Mouse (Mus musculus) heart, postnatal 10 days (tissue): ENCODE measurements around the gene Idi2. TPM values are rescaled to one million over a fixed set of nuclear protein-coding genes. Genes with fewer than 3 reads are reported as not detected.
A peak's percentile ranks its signal among the peaks of the same experiment; 100 is the strongest.
"Not testable (repeated sequence)": the region's sequence is repeated elsewhere in the genome, so short reads cannot be mapped to it uniquely, and the experiment has no call there.

ENCODE experiments used
- DNase-seq, 2 experiments: peaks; one replicate each; pipeline ENCODE4 v3.0.0; 2021
- intact Hi-C: fragments of 180-260 bp; cut with DNase I; formaldehyde crosslinking; loops from one replicate; pipeline ENCODE4 v1.15.1; 2025
- total RNA-seq, 2 experiments: library from RNA; stranded (reverse); gene quantifications; 2 replicates each; pipeline ENCODE4 v1.2.3; 2021

Gene Idi2
- total RNA-seq = not detected

DNA sequence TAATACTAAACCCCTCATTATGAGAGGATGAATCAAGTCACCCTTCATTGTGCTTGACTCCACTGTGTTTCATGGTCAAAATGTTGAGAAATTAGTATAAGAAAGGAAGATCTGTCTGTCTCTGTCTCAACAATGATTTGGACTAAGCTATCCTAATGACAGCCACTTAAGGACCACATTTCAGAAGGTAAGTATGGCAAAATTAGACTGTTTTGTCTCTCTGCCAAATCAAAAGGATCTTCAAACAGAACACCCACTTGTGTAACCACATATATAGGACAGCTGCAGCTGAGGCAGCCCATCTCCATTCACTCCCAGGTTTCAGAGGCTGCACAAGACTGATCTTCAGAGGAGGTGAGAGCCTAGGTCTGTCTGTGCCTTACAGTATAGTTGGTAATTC is at the start of gene Idi2:
Gene Idi2, plus strand, starts transcription at position 301 of the 400 bp plus-strand sequence.
- intact Hi-C loops, DNase-seq: not testable (repeated sequence)

DNA sequence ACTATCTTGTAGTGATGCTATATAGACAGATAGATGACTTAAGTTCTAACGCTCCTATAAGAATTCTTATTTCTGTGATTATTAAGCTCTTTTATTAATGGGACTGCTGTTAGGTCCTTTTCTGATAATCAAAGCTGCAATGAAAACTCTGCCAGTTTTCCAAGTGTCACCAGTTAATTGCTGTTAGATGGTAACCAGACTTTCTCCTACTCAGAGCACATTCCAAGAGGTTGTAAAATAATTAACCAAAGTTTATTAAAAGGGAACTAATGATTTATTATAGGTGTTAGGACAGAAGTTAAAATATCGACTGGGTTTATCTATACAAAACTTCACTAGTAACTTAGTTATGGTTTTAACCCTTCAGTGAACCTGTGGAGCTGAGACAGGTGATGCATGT is 46.7 kb upstream of the Idi2 start:
- intact Hi-C loops, DNase-seq: not testable (repeated sequence)

DNA sequence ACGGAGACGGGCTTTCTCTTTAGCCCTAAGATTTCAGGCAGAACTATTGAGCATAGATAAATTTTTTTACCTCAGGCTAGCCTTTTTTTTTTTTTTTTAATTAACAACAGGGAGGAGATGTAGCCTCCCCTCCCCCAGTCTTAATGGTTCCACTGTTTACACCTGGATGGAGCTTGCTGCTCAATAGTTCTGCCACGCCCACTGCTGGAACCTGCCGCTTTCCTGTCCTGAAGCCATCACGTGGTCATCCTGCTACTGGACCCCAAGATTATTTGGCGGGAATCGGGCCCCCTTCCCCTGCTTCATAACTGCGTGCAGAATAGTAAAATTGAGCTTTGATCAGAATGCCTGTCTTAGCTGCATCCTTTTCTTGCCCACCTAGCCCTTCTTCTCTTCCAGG is 38.8 kb upstream of the Idi2 start:
- intact Hi-C loops, DNase-seq: not testable (repeated sequence)

DNA sequence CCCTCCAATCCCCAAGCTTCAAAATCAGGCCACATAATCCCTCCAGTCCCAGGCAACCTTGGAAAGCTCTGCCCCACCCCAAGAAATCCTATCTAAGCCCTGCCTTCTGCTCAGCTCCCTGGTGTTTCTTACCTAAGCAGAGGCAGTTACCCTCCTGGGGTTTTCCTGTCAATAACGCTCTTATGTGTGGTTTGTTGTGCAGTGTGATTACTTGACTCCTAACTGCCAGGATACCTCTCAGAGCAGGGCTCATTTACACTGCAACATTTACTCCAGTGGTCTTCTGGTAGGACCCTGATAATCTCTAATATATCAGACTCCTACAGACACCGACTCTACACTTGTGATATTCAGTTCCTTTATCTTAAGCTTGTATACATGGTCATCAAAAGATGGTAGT is 19.2 kb upstream of the Idi2 start:
- no peak for DNase-seq
- intact Hi-C loops = no loop called here

DNA sequence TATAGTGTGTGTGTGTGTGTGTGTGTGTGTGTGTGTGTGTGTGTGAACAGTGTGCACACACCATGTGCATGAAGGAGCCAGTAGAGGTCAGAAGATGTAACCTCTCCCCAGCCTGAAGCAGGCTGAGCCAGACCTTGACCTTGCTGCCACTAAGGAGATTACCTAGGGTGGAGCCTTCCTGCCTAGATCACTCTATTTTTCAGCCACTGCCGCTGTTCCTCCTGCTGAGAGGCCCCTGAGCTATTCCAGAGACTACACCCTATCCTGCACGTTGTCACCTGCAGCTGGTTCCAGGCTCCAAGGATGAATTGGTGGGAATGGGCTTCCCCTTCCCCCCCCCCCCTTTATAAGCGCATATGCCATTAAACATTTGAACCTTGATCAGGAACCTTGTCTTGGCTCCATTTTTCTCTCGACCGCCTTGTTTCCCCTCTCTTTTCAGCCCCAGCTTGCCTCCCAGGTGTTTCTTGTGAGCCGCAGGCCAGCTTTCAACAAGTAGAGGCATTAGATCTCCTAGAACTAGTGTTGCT is 15.0 kb upstream of the Idi2 start:
- DNase-seq, intact Hi-C loops: not testable (repeated sequence)

DNA sequence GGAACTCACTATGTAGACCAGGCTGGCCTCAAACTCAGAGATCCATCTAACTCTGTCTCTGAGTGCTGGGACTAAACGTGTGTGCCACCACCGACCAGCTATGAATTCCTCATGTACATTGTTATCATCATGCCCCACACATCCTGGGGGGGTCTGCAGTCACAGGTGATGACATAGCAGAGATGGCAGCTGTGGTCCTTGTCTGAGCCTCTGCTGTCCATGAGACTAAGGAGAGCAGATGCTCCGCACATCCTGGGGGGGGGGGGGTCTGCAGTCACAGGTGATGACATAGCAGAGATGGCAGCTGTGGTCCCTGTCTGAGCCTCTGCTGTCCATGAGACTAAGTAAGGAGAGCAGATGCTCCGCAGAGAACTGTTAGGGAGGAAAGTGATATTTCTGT is 11.6 kb upstream of the Idi2 start:
- intact Hi-C loops, DNase-seq: not testable (repeated sequence)

DNA sequence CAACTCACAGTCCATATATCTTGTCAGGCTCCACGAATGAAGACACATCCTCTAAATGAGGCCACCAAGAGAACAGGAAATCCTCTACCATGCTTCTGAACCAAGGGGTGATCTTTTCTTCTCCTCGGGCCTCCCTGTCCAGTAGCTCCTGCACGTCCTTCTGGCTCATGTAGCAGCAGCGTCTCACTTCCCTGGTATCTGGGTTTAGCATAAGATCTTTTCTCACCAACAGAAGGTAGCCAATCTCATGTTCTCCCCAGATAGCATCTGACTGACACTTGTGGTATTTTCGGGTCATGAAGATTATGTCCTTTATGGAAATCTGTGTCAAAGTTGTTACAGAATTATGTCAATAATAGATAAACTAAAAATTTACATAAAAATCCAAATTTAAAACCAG is 11.0 kb upstream of the Idi2 start:
- DNase-seq, intact Hi-C loops: not testable (repeated sequence)

DNA sequence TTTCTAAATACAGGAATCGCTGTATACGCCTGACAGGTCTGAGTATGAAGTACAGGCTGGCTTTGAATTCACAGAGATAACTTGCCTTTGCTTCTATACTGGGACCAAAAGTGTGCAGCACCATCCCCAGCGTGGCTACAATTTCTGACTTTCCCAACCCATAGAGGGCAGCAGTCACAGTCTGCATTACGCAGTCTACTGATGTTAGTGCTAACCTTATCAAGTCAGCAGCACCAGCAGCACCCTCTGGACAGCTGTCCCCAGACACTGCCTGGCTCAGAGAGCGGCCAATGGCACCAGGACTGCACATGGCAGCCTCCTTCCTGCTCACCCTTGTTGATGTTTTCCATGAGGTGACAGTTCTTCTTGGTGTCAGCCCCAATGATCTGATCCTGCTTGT is 8.8 kb upstream of the Idi2 start:
- DNase-seq, intact Hi-C loops: not testable (repeated sequence)

DNA sequence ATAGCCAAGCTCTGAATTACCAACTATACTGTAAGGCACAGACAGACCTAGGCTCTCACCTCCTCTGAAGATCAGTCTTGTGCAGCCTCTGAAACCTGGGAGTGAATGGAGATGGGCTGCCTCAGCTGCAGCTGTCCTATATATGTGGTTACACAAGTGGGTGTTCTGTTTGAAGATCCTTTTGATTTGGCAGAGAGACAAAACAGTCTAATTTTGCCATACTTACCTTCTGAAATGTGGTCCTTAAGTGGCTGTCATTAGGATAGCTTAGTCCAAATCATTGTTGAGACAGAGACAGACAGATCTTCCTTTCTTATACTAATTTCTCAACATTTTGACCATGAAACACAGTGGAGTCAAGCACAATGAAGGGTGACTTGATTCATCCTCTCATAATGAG is 4.5 kb upstream of the Idi2 start, which contains the start of gene Gm9745:
Gene Gm9745, minus strand, starts transcription at position 101 of the 400 bp plus-strand sequence.
- DNase-seq, intact Hi-C loops: not testable (repeated sequence)

DNA sequence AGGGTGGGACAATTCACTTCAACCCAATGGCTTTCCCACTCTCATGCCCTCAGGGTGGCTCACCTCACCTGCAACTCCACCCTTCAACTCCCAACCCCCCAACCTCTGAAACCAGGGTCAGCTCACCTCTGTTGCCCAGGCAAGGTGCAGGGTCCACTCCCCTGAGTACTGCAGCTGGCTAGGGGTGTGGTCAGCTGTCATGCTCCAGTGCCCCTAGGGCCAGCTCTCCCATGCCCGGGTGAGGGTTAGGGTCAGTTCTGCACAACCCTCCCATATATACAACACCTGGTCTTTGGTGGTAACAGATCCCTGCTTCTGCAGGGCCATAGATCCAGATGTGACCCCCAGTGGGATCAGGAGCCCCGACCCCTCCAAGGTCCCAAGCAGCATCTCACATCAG is 2.5 kb downstream of the Idi2 start:
- DNase-seq, intact Hi-C loops: not testable (repeated sequence)

DNA sequence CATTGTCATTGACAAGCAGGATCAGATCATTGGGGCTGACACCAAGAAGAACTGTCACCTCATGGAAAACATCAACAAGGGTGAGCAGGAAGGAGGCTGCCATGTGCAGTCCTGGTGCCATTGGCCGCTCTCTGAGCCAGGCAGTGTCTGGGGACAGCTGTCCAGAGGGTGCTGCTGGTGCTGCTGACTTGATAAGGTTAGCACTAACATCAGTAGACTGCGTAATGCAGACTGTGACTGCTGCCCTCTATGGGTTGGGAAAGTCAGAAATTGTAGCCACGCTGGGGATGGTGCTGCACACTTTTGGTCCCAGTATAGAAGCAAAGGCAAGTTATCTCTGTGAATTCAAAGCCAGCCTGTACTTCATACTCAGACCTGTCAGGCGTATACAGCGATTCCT is 4.2 kb downstream of the Idi2 start:
- DNase-seq = not testable (repeated sequence)

DNA sequence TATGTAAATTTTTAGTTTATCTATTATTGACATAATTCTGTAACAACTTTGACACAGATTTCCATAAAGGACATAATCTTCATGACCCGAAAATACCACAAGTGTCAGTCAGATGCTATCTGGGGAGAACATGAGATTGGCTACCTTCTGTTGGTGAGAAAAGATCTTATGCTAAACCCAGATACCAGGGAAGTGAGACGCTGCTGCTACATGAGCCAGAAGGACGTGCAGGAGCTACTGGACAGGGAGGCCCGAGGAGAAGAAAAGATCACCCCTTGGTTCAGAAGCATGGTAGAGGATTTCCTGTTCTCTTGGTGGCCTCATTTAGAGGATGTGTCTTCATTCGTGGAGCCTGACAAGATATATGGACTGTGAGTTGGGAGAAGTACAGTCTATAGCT is 6.4 kb downstream of the Idi2 start:
- DNase-seq, intact Hi-C loops: not testable (repeated sequence)

More for the DNA sequence above, 4.2 kb downstream of the Idi2 start:
- intact Hi-C loops = not testable (repeated sequence)

DNA sequence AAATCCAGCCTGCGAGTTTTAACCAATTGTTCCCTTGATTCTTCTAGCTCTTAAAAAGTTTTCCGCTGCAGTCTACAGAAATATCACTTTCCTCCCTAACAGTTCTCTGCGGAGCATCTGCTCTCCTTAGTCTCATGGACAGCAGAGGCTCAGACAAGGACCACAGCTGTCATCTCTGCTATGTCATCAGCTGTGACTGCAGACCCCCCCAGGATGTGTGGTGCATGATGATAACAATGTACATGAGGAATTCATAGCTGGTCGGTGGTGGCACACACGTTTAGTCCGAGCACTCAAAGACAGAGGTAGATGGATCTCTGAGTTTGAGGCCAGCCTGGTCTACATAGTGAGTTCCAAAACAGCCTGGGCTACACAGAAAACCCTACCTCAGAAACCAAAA is 6.9 kb downstream of the Idi2 start:
- intact Hi-C loops = not testable (repeated sequence)

DNA sequence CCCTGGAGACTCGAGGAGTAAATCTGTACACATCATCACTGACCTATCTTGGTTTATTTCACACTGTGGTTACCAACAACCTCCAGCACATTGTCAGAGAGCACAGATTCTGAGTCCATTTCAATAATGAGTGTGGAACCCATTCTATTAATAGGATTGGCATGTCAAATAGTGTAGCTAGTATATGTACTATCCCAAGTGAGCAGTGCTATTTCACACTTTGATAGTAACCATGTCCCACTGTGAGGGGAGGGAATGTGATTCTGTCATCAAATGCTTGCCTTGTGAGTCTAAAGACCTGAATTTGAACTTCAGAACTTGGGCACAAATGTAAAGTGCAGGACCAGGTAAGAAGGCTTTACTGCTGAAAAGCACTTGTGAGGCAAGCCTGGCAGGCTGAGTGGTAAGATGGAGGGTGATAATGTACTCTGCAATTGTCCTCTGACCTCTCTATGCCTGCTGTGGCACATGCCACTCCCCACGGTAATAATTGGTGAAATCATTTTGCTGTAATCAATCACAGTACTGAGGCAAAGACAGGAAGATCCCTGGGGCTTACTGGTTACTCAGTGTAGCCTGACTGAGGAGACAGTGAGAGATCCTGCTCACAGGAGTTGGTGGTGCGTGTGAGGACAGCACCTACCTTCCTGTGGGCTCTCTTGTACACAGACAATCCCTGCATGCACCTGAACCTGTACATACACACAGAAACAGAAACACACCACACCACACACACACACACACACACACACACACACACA is 8.6 kb downstream of the Idi2 start:
- intact Hi-C loops, DNase-seq: not testable (repeated sequence)

More for the DNA sequence above, 6.9 kb downstream of the Idi2 start:
- DNase-seq = not testable (repeated sequence)

DNA sequence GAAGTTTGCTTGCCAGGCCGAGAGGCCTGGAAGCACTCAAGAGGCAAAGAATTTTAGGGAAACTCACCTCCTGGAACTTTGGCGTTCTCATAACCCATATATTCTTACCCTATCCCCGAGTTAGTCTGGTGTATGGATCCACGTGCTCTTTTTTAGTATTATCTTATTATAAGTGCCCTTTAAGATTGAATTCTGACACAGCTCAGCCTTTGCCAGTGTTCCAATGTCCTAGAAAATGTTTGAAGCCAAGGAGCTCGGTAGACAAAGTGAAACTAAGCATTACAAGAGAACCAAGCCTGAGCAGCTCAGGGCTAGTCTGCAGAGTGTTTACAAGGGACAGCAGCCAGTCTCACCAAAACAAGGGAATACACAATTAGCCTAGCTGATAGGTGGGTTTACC is 9.6 kb downstream of the Idi2 start:
- DNase-seq = peak in 1 of 2 experiments; percentile 10
- intact Hi-C loops = not testable (repeated sequence)

DNA sequence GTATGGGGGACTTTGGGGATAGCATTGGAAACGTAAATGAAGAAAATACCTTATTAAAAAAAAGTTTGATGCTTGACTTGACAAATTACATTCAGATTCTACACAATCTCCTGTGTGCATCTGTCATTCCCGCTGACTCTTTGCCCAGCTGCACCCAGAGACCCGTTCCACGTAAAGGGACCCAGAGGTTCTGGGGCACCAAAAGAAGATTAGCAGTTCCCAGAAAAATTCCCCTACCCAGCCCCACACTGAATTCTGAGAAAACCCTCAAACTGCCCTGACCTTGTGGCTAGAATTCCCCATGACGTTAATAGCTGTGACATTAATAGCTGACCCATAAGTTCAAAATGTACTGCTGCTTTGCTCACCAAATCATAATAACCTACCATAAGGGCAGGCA is 12.6 kb downstream of the Idi2 start:
- no peak for DNase-seq
- intact Hi-C loops = no loop called here

DNA sequence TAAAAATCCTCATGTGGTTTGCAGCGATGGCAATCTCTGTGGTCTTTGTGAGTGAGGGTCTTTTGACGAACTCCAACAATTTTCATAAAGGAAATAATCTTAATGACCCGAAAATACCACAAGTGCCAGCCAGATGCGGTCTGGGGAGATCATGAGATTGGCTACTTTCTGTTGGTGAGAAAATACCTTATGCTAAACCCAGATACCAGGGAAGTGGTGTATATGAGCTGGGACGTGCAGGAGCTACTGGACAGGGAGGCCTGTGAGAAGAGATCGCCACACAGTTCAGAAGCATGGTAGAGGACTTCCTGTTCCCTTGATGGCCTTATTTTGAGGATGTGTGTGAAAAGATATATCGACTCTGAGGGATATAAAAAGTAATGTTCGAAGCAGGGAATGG is 15.1 kb downstream of the Idi2 start:
- no peak for DNase-seq

DNA sequence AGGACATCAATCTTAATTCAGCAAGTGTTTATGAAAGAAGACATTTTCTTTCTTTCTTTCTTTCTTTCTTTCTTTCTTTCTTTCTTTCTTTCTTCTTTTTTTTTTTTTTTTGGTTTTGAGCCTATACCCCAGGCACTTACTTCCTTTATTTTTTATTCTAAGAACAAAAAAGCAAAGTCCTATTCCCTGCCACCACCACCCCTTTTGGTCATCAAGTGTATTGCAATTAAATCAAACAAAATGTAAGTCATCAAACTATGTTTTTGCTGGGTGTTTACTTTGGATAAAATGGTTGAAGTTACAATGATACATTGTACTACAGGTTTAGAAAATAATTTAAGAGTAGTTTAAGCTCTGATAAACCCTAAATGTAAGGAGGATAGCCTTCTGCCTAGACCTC is 19.7 kb downstream of the Idi2 start:
- intact Hi-C loops = loop anchor here (10.0 kb wide), 1 partner anchor 128 kb away; no protein-coding TSS in a partner anchor
- no peak for DNase-seq

More for the DNA sequence above, 15.1 kb downstream of the Idi2 start:
- intact Hi-C loops = no loop called here

DNA sequence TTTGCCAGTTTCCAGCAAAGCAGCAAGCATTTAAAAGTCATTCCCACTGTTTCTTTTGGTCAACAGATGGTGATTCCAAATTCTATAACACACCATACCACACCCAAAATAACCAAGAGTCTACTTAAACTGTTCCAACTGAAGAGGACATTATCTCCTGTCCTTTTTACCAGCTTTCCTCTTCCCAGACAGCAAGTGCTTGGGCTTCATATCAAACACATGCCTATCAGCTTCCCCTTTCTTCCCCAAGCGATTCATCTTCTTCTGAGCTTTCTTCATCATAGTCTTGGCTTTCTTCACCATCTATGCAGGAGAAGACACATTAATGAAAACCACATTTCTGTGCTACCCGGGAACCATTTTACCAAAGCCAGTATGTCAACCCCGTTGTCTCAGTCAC is 20.3 kb downstream of the Idi2 start:
- intact Hi-C loops = loop anchor here (10.0 kb wide), 1 partner anchor 128 kb away; no protein-coding TSS in a partner anchor
- no peak for DNase-seq

DNA sequence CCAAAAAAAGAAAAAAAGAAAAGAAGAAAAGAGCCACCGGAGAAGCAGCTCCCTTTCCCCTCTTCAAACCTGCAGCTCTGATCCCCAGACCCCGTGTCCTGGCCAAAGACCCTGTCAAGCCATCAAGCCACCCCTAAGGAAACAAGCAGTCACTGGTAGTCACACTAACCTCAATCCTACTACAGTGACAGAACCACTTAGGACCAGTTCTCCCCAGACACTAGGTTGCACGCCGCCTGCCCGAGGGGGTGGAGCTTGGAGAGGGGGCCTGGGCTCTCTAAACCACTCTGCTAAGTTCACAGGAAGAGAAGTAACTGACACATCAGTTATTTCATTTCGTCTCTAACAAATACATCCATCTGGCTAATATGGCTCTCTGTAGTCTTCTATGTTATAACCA is 39.6 kb downstream of the Idi2 start:
- intact Hi-C loops = no loop called here

DNA sequence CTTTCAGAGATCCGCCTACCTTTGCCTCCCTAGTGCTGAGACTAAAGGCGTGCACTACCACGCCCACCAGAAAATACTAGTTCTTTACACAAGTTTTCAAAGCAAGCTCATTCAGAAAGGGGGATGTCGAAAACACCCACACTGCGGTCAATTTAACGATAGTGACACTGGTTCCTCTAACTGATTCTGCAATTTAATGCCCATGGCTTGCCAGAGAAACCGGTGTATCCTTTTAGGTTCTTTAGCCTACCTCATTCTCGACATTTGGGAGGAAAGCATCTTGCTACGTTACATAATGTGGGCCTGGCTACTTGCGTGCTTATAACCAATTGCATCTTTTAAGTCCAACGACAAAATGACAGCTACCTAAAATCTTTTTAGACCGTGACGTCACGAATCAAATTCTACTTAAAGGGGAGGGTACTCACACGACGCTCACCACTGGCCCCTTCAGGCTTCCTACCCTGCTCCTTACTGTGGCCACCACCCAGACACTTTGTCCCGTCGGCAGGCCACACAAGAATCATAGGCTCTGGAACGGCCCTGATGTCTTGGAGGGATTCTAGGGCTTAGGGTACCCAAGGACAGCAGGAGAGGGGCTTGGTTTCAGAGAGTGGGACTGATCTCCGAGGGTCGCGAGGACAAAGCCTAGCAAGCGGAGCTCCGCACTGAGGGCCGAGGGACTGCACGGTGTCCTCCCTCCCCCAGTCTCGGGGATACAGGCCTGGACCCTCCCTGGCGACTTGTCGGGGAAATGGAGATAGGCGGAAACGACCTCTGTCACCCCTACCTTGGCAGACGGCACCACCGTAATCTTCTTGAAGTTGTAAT is 42.7 kb downstream of the Idi2 start:
- DNase-seq = no peak
- intact Hi-C loops = loop anchor here (5.0 kb wide), 2 partner anchors 108 to 123 kb away; partner anchors contain the start of genes Idi1 and Wdr37

More for the DNA sequence above, 39.6 kb downstream of the Idi2 start:
- no peak for DNase-seq
